Mouse (Mus musculus) fibroblast of lung, adult 2 months (primary cell): ENCODE results near the gene Alkbh1.
"Not testable (repeated sequence)": the region's sequence is repeated elsewhere in the genome, so short reads cannot be mapped to it uniquely, and the experiment has no call there.

Experiments
- DNase-seq: peaks from one replicate; pipeline ENCODE4 v3.0.0-alpha.2; 2011; ENCODE audit warnings: low read depth

Gene Alkbh1

GRCm38 (mm10) chr12:87443700-87444122 is at the start of gene Alkbh1, which contains the start of gene Slirp:
Alkbh1 (minus strand) TSS chr12:87444017.
Slirp (plus strand) TSS chr12:87443896.
- peak; percentile 70 for DNase-seq

DNA sequence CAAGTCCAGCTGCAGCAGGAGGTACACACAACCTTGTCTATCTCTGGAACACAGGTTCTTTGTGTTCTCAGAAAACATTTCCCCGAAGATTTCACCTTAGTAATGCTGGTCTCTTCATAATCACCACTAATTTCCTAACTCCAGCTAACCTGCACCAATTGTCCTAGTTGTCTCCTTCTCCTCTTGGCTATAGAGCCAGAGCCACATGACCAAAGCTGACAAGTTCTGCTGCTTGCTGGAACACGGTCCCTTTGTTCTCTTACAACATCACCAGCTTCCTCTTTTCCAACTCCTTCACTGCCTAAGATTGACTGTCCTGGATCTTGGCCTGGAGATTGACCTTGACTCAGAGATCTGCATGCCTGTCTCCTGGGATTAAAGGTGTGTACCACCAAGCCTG is 44.9 kb upstream of the Alkbh1 start:
- DNase-seq, result not testable (repeated sequence)

DNA sequence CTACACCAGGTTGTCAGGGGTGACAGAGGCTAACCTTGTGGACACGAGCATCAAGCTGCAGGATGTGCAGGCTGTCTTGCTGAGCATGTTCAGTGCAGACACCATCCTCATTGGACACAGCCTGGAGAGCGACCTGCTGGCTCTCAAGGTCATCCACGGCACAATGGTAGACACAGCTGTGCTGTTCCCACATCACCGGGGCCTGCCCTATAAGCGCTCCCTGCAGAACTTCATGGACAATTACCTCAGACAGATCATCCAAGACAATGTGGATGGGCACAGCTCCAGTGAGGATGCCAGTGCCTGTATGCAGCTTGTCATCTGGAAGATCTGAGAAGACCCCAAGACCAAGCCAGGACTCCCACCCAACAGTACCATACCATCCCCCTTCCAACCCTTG is 38.7 kb upstream of the Alkbh1 start:
- DNase-seq, result not testable (repeated sequence)

DNA sequence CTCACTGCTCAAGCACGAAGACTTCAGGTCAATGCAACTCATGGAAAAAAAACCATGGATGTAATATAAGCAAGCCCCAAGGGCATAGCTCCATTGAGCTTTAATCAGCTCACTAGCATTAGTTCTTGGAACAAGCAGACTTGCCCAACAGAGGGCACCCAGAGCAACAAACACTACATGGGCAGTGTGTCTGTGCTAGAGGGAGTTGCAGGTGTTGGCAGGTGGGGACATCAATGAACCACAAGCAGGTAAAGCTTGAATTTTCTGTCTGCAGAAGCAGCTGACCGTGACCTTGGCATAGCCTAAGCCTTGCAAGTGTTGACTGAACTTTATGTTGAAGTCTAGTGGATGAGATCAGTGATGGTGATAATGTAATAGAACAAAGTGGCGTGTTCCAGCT is 30.9 kb upstream of the Alkbh1 start:
- no peak for DNase-seq

GRCm38 (mm10) chr12:87471964-87472786 is 28.4 kb upstream of the Alkbh1 start, which contains the start of gene Snw1:
Snw1 (minus strand) TSS chr12:87472274.
- peak; percentile 93 for DNase-seq

DNA sequence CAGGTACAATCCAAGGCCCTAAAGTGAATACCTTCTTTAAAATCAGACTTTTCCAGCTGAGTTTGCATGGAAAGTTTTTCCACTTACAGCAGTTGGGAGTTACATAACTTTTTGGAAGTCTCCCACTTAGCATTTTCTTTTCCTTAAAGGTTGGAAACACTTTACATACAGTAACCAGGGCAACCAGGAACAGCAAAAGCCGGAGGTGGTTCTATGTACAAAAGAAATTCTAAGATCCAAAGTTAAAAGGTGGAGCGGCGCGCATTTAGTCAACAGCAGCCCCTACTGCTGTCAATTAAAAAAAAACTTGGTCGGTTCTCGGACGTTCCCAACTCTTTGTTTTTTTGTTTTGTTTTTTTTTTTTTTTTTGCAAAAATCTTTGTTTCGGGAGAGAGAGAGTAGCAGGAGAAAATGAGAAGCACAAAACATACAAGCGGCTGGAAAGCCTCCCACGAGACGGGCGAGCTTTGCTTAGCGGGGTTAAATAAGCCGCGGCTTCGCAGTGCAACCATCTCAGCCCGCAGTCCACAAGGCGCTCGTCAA is 27.7 kb upstream of the Alkbh1 start:
- no peak for DNase-seq

- no peak for DNase-seq
Measured at GRCm38 (mm10) chr12:87470263-87471136, 26.7 kb upstream of the Alkbh1 start.

DNA sequence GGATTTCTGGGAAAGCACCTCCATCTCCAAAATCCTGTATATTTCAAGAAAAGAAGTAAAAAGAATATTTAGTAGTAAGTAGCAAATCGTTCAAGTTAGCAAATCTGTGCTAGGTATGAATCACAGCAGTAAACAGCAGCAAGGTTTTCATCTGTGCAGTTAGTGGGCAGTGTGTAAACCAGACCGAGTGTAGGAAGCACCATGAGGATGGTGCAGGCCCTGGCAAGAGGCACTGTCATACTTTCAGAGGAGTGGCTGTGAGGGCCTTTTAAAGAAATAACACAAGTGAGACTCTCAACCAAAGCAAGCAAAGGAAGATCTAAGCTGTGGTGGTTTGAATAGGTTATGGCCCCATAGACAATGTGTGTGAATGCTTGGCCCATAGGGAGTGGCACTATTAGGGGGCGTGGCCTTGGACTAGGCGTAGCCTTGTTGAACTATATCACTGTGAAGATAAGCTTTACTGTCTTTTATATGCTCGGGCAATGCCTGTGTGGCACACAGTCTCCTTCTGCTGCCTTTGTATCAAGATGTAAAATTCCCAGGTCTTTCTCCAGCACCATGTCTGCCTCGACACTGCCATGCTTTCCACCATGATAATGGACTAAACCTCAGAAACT is 21.0 kb upstream of the Alkbh1 start:
- no peak for DNase-seq

DNA sequence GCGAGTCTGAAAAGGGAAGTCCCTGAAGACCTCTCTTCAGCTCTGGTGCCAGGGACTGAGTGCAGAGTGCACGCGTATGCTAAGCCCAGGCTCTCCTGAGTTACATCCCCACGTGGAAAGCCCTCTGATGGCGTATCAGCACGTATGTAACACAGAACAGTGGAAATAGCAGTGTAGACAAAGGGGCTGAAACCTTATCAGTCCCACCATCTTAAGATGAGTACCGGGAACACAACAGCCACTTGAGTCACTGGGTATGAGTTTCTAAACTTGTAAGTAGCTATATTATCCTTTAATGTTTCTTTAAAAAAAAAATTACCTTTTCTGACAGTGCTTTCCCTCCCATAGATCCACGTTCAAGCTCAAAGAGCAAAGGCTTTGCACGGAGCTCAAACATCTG is 5.6 kb upstream of the Alkbh1 start:
- DNase-seq, result no peak

DNA sequence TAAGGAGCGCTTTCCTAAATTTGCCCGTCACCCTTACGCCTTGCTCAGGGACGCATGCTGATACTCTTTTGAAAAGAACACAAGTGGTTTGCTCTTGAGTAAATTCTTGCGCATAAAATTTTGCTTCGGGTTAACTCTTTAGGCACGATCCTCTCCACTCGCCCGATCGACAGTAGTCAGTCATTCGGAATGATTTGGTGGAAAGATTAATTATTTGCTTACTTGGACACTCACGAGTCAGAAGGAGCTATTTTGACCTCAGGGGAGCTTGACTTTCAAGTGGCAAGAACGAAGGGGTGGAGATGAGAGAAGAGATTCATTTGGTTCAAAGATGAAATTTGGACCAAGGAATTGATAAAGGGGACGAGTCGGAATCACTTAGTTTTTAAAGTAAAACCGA is 394 bp upstream of the Alkbh1 start:
- DNase-seq, result no peak

GRCm38 (mm10) chr12:87443115-87443699 is 610 bp downstream of the Alkbh1 start:
- no peak for DNase-seq

DNA sequence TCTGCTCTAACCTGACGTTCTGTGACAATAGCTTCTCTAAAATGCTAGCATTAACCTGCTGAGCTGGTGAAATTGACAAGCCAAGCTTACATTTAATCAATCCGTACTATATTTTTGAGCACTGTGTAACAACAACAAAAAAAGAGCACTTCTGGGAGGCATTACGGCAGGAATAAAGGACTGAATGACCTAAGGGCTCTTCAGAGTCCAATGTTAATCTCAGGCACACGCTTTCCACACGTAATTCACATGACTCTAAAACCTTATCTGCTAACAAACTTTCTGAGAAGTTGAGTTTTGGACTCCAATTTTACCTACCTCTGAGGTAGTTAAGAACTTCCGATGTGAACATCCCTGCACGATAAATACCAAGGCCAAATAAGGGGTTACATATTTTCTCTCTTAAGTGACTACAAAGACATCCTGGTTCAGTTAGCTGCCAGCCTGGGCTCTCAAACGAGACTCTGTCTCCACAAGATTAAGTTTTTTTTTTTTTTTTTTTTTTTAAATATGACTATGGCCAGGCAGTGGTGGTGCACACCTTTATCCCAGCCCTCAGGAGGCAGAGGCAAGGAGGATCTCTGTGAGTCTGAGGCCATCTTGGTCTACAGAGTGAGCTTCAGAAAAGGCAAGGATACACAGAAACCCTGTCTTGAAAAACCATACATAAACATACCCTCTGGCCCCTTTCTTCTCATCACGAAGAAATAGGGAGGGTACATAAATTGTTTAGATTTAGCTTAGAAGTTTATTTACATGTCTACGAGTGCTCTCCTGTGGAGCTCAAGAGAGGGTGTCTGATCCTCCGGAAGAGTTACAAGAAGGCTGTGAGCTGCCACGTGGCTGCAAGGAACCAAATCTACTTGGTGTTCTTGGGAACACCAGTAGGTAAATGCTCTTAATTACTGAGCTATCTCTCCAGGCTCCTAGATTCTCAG is 1.4 kb downstream of the Alkbh1 start:
- no peak for DNase-seq

DNA sequence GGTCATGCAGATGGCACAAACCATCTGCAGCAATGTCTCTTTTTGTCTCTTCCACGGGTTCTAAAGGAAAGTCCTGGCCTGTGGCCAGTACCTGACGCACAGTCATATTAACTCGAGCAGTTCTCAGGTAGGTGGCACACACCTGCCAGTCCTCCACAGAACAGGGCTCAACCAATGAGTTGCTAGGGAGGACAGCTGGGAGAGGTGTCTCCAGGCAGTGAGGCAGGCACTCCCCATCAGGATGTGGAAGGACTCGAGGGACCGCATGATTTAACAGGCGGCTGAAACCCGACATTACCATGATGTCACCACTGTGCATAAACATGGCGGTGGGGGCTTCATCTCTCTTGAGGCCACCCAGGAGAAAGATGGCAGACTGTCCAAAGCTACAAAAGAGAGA is 14.9 kb downstream of the Alkbh1 start:
- no peak for DNase-seq

GRCm38 (mm10) chr12:87428295-87428694 is 15.5 kb downstream of the Alkbh1 start:
- DNase-seq, result no peak

- DNase-seq, result no peak
Measured at GRCm38 (mm10) chr12:87426354-87427031, 17.3 kb downstream of the Alkbh1 start.

GRCm38 (mm10) chr12:87424516-87424915 is 19.3 kb downstream of the Alkbh1 start:
- no peak for DNase-seq

- no peak for DNase-seq
Measured at GRCm38 (mm10) chr12:87423700-87424099, 20.1 kb downstream of the Alkbh1 start.

GRCm38 (mm10) chr12:87421708-87422507 is 21.9 kb downstream of the Alkbh1 start:
- no peak for DNase-seq

- no peak for DNase-seq
Measured at GRCm38 (mm10) chr12:87419974-87420485, 23.8 kb downstream of the Alkbh1 start.
